Mouse (Mus musculus) C2C12 (cell line): ENCODE results near the gene Bcar3.

Experiments
- CEBPB ChIP-seq: IDR thresholded peaks from one replicate; pipeline ENCODE4 v1.6.1; 2011; ENCODE audit warnings: low read depth, mild to moderate bottlenecking, control low read depth, moderate library complexity
- CTCF ChIP-seq: IDR thresholded peaks from one replicate; pipeline ENCODE4 v1.5.1; 2011; ENCODE audit not compliant: control insufficient read depth, insufficient read depth, insufficient read length
- MAX ChIP-seq: IDR thresholded peaks from one replicate; pipeline ENCODE4 v1.6.1; 2011; ENCODE audit warnings: mild to moderate bottlenecking, control low read depth
- MYOD1 ChIP-seq: IDR thresholded peaks from one replicate; pipeline ENCODE4 v1.6.1; 2011; ENCODE audit warnings: low read depth; ENCODE audit not compliant: control insufficient read depth, insufficient read length
- USF1 ChIP-seq: IDR thresholded peaks from one replicate; pipeline ENCODE4 v1.6.1; 2011; ENCODE audit warnings: low read depth, mild to moderate bottlenecking, control low read depth, moderate library complexity

GRCm38 (mm10) chr3:122420410-122420774 lies 126.5 kb downstream of the Bcar3 start:
- TF ChIP-seq CTCF = no peak
- TF ChIP-seq USF1 = no peak
- no peak for TF ChIP-seq MAX
- TF ChIP-seq CEBPB = no peak
- no peak for TF ChIP-seq MYOD1
